Mouse (Mus musculus) layer of hippocampus, postnatal 10 days (tissue): Measurements from ENCODE around the gene Fndc3b. TPM values are rescaled to one million over a fixed set of nuclear protein-coding genes. Genes with fewer than 3 reads are reported as not detected.
A peak's percentile ranks its signal among the peaks of the same experiment; 100 is the strongest.

Source experiments
- DNase-seq, 2 experiments: peaks; one replicate each; pipeline ENCODE4 v3.0.0; 2021; ENCODE audit warnings: low spot score in 2 of 2
- long read RNA-seq: library from polyadenylated mRNA; stranded (forward); transcript quantifications from one replicate; pipeline ENCODE4 v2.0.0, GENCODE M21; 2023
- total RNA-seq, 2 experiments: library from RNA; stranded (reverse); gene quantifications; 2 replicates each; pipeline ENCODE4 v1.2.3; 2021

The Fndc3b gene
- 10 to 100 TPM; 28.4 to 31.3 TPM for total RNA-seq
- long read RNA-seq, partial matches to known transcripts = 0 of 4 reads
- long read RNA-seq, other reads (novel, unspliced or antisense) = 4 of 4 reads

DNA sequence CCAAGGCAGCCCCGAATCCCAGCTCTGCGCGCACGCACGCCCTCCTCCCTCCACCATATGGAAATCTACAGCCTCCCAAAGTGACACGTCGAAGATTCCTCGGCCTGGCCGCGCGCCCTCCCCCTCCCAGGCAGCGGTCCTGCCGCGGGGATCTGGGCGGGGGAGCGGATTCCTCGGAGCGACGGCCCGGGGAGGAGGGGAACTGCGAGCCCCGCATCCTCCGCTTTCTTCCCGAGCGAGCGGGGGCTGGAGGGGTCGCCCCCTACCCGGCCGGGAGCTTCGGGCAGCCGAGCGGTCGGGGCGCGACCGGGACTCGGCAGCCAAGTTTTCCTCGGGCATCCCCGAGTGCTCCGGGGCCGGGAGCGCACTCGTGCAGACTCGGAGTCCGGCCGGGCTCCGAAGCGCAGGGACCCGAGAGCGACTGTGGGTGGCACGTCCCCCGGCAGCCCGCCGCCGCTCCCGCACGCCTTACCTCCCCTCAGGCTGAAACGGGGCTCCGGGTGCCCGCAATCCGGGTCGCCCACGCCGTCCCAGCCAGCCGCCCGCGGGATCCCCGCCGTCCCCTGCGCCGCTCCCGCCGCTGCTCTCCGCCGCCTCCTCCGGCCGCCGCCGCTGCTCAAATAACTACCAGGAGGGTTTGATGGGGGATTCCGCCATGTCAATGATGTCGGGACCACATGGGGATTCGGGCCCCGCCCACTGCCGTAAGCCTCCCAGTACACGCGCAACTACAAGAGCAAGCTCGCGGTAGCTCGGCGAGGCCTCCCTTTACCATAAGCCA is at the start of gene Fndc3b:
Gene Fndc3b (minus strand): TSS at position 660 of the 781 bp plus-strand sequence.
- peak; percentile 92 to 94 for DNase-seq

DNA sequence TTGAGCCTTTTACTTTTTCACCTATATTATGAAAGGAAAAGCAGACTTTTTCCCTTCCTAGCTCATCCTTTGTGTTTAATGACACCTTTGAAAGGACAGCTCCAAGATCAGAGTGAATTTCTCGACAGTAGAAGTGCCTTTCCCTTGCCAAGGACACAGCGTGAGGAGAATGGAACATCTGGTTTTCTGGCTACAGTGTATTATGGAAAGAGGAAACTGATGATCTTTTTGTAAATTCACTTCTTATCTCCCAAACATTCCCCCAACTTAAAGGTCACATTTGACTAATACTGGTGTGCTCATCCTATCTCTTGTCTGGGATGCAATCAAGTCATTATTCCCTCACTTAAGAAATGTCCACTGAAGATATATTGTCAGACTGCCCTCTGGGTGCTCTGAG is 49.2 kb upstream of the Fndc3b start:
- DNase-seq = no peak

DNA sequence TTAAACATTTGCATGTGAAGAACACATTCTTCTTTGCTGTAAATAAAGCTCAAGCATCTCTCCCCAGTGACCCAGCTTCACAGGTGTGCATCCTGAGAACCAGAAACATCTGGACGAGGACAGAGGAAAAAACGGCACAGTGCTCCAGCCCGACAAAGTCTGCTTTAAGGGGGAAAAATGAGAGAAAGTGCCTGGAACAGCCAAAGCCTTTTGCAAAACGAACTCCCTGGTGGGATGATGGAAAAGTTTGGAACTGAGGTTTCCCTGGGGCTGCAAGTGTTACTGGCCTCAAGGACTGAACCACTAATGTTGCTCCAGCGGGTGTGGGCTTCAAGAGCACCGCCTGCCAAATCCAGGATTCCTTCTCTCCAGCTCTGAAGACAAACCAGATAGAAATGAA is 47.9 kb upstream of the Fndc3b start:
- DNase-seq = no peak

DNA sequence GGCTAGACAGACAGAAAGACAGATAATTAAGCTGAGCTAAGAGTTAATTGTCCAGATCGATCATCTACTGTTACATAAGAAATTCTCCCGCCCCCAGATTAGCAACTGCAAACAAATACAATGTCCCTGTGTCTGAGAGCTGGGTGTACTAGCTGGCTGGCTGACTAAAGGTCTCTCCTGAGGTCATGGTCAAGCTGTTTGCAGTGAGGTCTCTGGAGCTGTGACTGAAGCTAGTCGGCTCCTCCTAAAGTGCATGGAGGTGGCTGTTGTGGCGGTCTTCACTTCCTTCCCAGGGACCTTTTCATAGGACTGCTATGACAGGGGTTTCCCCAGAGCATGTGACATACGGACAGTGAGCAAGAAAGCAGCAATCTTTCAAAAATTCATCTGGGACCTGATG is 40.5 kb upstream of the Fndc3b start:
- no peak for DNase-seq

DNA sequence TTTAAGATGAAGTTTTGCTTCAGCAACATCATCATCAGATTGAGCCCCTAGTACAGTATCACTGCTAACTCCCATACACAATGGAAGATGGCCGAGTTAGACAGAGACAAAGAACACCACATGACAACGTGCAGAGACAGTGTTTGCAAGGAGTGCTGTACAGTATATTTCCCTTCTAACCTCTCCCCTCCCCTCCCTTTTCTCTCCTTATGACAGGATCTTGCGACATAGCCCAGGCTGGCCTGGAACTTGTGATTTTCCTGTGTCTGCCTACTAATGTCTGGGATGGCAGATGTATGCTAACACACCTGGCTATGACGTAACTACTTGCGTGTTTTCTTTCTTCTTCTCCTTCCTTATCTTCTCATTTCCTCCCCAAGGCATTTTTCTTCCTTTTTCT is 40.0 kb upstream of the Fndc3b start:
- DNase-seq = no peak

DNA sequence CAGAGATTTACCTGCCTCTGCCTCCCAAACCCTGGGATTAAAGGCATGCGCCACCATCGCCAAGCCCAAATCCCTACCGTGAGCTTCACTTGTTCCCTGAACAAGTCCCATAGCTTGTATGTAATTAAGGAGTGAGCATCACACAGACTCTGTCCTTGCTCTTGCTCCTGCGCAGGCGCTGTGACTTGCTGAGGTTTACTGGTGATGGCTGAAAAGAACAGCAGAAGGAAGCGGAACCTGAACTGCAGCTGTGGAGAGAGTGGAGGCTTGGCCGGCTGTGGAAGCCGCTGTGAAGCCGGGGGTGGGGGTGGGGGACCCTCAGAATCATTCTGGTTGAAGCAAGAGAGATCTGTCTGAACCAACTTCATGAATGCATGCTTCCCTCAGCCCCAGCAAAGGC is 34.5 kb upstream of the Fndc3b start:
- DNase-seq = no peak

DNA sequence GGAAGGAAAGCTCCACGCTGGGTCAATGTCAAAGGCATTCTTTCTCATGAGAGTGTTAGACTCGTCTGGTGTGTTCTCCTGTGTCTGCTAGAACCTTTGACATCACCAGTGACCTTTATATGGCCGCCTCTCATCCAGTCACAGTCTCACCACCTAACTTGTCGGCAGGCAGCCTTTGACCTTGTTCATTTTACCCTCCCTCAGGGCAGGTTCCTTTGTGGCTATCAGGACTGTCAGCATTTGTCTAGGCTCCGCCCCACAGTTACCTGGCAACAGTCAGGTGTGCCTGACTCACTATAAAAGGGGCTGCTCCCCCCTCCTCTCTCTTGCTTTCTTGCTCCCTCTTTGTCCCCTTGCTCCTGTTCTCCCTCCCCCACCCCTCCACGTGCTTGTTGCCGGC is 33.6 kb upstream of the Fndc3b start:
- DNase-seq = no peak

DNA sequence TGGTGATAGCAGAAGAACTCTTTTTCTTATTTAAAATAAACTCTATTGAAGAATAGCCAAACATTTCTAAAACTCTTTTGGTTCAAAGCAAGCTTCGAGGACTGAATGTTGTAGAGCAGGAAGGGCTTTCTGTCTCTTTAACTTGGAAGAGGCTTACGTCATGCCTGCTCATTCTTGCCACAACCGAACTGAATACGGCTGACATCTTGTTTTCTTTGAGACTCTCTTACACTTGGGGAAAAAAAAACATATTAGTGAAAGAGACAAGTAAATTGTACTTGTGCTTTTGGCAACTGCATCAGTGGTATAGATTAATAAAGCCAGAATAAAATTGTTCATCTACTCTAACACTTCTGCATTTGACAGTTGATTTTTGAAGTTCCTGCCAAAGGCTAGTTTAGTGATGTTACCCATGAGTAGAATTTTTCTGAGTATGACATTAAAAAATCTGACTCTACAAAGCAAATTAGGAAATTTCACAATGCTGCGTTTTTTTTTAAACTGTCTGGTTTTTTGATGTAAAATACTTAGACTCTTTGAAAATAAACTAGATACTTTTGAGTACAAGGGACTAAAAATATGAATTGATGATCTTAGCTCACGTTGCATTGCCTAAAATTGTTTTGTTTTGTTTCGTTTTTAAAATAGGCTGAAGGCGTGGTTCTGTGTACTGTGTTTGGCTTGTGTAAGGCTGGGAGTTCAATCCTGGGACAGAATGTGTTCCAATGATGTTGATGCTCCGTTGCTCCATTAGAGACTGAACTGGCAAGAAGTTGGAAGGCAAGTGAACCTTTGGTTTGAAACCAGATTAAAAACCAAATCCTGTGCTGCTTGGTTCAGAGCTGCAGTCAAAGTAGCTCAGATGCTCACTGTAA is 32.4 kb upstream of the Fndc3b start:
- no peak for DNase-seq

DNA sequence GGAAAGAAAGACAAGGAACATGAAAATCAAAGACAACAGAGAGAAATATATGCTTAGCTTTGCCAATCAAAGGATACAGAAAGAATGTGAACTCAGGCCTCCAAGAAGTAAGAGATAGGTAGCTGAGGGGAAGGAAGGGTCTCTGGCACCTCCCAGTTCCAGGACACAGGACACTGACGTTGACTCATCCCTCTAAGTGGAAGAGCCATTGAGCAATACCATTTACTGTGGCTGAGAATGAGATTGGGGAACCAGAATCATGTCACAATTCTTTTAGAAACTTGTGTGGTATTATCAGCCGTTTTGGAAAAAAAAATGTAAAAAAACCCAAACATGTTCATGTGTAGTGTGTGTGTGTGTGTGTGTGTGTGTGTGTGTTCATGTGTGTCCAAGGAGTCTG is 31.0 kb upstream of the Fndc3b start:
- DNase-seq = no peak

DNA sequence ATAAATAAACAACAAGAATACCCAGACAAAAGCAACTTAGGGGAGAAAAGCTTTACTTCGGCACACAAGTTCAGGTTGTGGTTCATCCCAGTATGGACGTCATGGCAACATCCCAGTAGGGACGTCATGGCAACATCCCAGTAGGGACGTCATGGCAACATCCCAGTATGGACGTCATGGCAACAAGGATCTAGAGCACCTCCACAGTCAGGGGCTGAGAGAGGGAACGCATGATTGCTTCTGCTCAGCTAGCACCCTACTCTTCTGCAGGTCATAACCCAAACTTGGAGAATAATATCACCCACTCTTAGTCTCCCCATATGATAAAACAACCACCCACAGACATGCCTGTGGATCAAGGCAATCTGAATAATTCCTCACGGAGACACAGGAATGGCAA is 29.0 kb upstream of the Fndc3b start:
- peak; percentile 16 to 23 for DNase-seq

DNA sequence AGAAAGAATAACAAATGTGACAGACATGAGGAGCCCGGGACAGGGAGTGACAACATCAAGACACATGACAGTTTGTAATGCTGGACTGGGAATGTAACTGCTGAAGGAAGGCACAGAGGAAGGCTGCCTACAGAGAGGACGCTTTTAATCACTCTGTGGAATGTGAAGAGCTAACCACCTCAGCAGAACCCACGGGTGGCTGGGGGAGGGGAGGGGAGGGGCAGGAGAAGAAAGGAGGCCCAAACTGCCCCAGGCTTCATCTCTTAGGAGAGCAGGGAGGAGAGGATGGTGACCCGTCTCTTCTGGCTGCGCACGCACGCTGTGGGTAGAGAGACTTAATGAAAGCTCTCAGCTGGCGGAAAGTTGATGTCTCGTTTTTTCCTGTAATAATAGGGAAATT is 25.1 kb upstream of the Fndc3b start:
- DNase-seq = no peak

DNA sequence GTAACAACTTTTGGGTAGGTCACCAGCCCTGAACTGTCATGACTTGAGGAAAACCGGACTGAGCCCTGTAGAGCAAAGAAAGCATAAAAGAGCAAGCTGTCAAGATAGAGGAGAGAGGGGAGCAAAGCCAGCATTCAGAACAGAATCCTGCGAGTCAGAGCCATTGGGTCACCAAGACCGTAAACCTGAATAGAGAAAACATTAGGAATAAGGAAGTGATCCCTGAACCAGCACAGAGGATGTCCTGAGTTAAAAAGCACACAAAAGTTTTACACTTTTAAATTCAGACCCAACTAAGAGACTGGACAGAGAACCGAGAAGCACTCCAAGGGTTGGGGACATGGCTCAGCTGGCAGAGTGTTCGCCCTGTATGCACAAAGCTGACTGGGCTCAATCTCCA is 24.0 kb upstream of the Fndc3b start:
- no peak for DNase-seq

DNA sequence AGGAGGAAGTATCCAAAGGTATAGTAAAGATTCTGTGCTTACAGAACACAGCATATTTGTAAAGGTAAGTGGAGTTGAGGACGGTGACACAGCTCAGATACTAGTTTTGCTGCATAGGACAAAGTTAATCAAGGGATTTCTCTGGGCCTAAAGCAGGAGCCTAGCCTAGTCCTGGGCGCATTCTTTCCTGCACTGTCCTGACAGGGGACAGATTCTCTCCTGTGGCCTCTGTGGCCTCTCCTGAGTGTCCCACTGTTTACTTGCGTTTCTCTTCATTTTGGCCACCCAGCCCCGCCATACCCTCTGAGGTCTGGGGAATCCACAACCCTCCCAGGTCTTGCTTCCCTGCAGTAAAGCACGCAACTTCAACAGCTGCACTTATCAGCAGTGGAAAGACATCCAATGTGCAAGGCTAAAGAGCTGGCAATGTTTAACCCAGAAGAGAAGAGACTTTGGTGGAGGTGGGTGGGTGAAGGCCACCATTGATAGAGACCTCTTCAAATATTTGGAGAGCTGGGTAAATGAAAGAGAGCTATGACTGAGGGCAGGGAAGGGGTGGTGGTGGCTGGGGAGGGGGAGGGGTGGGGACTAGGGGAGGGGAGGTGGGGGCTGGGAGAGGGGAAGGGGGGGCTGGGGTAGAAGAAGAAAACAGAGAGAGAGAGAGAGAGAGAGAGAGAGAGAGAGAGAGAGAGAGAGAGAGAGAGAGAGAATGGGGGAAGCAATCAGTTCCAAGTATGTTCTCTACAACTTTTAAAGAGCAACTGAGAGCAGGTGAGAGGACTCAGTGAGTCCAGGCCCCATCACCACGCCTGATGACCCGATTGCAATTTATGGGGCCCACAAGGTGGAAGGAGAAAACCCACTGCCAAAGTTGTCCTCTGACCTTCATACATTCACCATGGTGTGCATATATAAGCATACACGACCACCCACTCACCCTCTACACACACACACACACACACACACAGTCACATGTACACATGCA is 18.0 kb upstream of the Fndc3b start:
- no peak for DNase-seq

DNA sequence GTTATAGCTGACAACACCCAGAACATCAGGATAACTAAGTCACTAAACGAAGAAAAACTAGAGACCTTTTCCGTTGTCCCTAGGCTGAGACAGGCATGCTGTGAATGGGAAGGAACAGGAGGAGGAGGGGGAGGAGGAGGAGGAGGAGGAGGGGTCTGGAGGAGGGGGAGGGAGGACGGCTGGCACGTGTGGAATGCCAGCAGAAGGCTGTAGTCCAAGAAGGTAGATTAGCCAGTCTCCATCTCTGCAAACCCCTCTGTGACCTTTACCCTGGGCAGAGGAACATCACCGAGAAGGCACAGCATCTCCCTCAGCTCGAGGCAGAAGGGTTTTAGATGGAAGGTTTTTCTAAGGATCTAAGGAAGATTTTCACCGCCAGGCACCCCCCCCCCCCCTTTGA is 17.1 kb upstream of the Fndc3b start:
- no peak for DNase-seq

DNA sequence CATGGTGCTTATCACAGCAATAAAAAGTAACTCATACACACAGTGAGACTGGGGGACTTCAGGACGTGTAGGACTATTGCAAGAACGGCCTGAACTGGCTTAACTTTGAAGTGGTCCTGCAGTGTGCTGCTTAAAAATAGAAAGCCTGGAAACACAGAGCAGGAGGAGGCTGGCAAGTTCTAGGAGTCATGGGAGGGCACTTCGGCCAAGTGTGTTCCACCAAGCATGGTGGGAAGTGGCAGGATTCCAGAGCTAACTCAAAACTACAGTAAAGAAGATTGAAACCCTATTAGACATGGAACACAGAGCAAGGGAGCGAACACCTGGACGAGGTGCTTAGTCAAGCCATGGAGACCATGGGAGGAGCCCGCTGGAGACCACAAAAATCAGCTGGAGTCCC is 14.6 kb upstream of the Fndc3b start:
- DNase-seq = no peak

DNA sequence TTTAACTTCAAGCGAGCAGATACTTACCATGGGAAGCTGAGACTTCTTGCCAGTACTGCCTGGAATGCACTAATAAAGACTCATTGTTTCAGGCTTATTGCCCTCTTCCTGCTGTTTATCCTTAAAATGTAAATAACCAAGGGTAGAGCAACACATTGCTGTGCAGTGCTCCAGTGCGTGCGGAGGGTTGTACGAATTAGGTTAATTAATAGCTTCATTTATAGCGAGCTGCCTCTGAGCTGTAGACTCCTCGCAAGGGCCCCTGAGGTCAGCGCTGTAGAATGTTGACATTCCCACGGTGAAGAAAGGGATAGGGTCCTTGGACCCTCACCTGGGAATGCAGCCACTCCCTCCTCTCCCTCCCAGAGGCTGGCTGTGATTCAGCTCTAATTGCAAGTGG is 13.1 kb upstream of the Fndc3b start:
- no peak for DNase-seq

DNA sequence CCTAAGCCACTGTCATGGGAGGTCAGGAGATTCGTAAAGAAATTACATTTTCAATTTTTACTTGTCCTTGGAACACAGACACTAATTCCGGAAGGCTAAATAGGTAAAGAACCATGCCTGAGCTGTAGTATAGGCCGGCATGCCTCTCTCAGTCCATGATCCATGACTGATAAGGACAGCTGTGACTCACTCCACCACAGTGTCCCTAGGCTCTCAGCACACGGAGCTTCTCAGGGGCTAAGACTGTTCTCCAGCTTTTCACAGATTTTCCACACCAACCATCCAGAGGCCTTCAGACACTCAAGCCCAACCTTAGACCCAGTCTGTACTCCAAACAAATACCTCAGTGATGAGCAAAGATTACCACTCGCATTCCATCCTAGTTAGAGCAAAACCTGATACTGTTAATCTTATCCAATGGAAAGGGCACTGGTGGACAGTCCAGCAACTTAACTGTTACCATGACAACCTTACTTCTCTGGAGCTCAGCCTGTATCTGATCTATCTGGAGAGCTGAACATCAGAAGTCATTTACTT is 7.8 kb upstream of the Fndc3b start:
- no peak for DNase-seq

DNA sequence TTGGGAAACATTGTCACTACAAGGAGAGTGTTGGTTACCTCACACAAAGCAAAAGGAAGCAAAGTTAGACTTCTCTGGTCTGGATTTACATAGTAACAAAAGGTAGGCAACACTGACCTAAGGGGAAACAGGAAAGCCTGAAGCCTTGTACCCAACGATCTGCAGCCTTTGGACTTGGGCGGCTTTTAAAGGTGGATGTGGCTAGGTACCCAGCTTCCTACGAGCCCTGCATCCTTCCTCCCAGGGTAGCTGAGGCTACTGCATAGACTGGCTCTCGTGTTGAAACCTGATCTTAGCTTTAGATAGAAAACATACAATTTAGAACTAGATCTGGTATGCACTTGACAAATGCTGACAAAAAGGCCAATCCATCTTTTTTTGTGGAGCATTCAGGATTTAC is 2.9 kb upstream of the Fndc3b start:
- DNase-seq = no peak

DNA sequence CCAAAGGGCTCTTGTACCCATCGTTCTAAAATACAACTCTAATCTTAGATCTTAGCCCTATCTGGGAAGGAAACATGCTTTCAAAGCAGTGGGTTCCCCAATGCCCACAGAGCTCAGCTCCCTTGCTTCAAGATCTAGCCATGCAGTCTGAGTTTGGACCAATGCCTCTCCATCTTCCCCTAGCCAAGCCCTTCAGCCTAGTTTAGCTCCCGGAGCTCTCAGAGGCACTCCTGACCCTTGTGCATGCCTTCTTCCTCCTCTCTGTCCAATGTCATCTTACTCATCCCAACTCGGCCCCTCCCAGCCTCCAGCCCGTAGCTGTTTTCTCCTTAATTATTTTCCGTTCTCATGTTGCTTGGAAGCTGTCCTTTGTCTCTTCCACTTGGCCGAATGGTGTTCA is 1.3 kb upstream of the Fndc3b start:
- DNase-seq = no peak

DNA sequence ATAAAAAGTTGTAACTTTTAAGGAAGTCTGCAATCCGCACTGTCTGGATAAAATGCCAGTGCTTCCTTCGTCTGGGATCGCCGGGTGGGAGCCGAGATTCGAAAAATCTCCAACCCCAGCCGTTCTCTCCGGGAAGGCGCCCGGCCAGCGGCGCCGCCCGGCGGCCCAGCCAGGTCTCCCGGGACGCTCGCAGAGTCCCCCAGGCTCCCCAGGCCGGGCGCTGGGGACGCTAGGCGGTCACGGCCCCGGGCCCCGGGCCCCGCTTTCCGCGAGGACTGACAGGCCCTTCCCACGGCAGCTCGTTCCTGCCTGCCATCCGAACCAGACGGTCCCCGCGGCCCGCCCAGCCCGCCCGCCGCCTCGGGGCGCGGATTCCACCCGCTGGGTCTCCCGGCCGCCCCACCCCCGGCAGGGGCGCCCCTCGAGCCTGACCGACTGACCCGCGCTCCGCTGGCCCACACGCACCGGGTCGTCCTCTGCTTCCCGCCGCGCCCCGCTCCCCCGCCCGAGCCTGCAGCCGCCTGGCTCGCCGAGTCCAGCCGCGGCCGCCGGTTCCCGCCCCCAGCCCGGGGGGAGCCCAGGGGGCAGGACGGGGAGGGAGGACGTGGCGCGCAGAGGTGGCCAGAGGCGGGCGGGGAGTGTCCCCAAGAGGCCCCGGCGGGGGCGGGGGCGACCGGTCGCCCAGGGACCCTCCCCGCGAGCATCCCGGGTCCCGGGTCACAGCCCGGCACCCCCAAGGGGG is 1.0 kb downstream of the Fndc3b start:
- peak; percentile 64 to 78 for DNase-seq
